Mouse (Mus musculus) limb, embryonic 12.5 days (tissue): ENCODE measurements around the gene Gm10488. TPM values are rescaled to one million over a fixed set of nuclear protein-coding genes. Genes with fewer than 3 reads are reported as not detected.
"Not testable (repeated sequence)": the region's sequence is repeated elsewhere in the genome, so short reads cannot be mapped to it uniquely, and the experiment has no call there.

ENCODE experiments used
- ATAC-seq: fragments of 200-750 bp; cut with Nextera tagmentation; 2 replicates; pipeline ENCODE4 v1.8.0; 2017; ENCODE audit warnings: low read depth, moderate TSS enrichment; ENCODE audit not compliant: insufficient number of reproducible peaks, insufficient read depth, low FRiP score, low TSS enrichment
- H3K27ac ChIP-seq: fragments of 300-500 bp; sonication (generic); 2 replicates; pipeline ENCODE4 v1.5.1; 2016; ENCODE audit warnings: mild to moderate bottlenecking, moderate library complexity
- H3K27me3 ChIP-seq: fragments of 300-500 bp; sonication (generic); 2 replicates; pipeline ENCODE4 v1.6.1; 2016; ENCODE audit warnings: mild to moderate bottlenecking, moderate library complexity
- H3K36me3 ChIP-seq: fragments of 300-500 bp; sonication (generic); 2 replicates; pipeline ENCODE4 v1.6.1; 2016; ENCODE audit warnings: mild to moderate bottlenecking, moderate library complexity
- H3K4me1 ChIP-seq: fragments of 300-500 bp; sonication (generic); replicated peaks from 2 replicates; pipeline ENCODE4 v1.6.1; 2016
- H3K4me2 ChIP-seq: fragments of 300-500 bp; sonication (generic); 2 replicates; pipeline ENCODE4 v1.6.1; 2016; ENCODE audit warnings: mild to moderate bottlenecking, moderate library complexity
- H3K4me3 ChIP-seq: fragments of 300-500 bp; sonication (generic); replicated peaks from 2 replicates; pipeline ENCODE4 v1.5.1; 2016; ENCODE audit warnings: mild to moderate bottlenecking
- H3K9ac ChIP-seq: fragments of 300-500 bp; sonication (generic); replicated peaks from 2 replicates; pipeline ENCODE4 v1.6.1; 2016; ENCODE audit warnings: mild to moderate bottlenecking, moderate library complexity
- H3K9me3 ChIP-seq: fragments of 300-500 bp; sonication (generic); 2 replicates; pipeline ENCODE4 v1.6.1; 2016; ENCODE audit warnings: mild to moderate bottlenecking, moderate library complexity
- WGBS: fragments of 180-500 bp; shearing (Covaris S2); methylation state at CpG from one replicate; pipeline ENCODE4 v1.1.7; 2016; 5-methylcytosine and 5-hydroxymethylcytosine counted together
- microRNA-seq: library from miRNA; unstranded; fragments of <30 nt; microRNA quantifications from one replicate; pipeline ENCODE4, GENCODE M21; 2017
- polyA plus RNA-seq: library from polyadenylated mRNA; unstranded; fragments of >200 nt; fragmentation: Nextera tagmentation; extraction: Ambion mirVana; gene quantifications from 2 replicates; pipeline ENCODE4 v1.2.1, GENCODE M21; 2016

The Gm10488 gene
- polyA plus RNA-seq: not detected in 2 replicates

DNA sequence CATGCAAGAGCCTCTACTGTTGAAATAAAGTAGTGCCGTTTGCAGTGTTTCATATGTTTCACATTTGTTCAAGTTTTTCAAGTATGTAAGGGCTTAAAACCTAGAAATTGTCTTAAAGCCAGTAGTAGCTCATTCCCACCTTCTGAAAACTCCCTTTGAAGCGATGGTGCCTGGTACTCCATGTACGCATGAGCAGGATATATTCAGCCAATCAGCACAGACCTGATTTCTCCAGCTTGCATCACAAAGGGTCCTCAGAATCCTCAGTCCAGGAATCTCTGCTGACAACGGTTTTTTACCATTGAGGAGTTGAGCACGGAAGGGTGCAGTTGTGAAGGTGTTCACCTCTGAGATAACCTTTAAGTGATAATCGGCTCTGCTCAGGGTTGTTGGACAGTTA is at the start of gene Gm10488:
Gene Gm10488, plus strand, starts transcription at position 301 of the 400 bp plus-strand sequence.
- not testable (repeated sequence) for H3K27me3 ChIP-seq, H3K9ac ChIP-seq, H3K27ac ChIP-seq, ATAC-seq, H3K4me2 ChIP-seq, H3K36me3 ChIP-seq, H3K9me3 ChIP-seq, H3K4me1 ChIP-seq, H3K4me3 ChIP-seq
- no CpG with 5 or more reads among the region's 6 CpGs for WGBS

Small RNAs within 50 kb of the gene (microRNA-seq; reads per million reads assigned to microRNA genes)
- not detected for gene Gm44298
